Mouse (Mus musculus) embryonic facial prominence, embryonic 14.5 days (tissue): ENCODE data around the gene Rbpms2. TPM values are rescaled to one million over a fixed set of nuclear protein-coding genes. Genes with fewer than 3 reads are reported as not detected.

Experiments used
- ATAC-seq: fragments of 200-750 bp; cut with Nextera tagmentation; 2 replicates; pipeline ENCODE4 v1.8.0; 2017; ENCODE audit warnings: low read depth, moderate number of reproducible peaks, moderate TSS enrichment
- DNase-seq: peaks from one replicate; pipeline ENCODE4 v3.0.0-alpha.2; 2015; ENCODE audit warnings: low spot score
- H3K27ac ChIP-seq: fragments of 300-500 bp; sonication (generic); replicated peaks from 2 replicates; pipeline ENCODE4 v1.5.1; 2014; ENCODE audit warnings: low read depth, mild to moderate bottlenecking, low read length, moderate library complexity
- H3K27me3 ChIP-seq: fragments of 300-500 bp; sonication (generic); replicated peaks from 2 replicates; pipeline ENCODE4 v1.6.1; 2014; ENCODE audit warnings: low read length; ENCODE audit not compliant: control insufficient read depth, insufficient read depth
- H3K36me3 ChIP-seq: fragments of 300-500 bp; sonication (generic); 2 replicates; pipeline ENCODE4 v1.6.1; 2014; ENCODE audit warnings: low read length, mixed read lengths; ENCODE audit not compliant: control insufficient read depth, insufficient read depth
- H3K4me1 ChIP-seq: fragments of 300-500 bp; sonication (generic); 2 replicates; pipeline ENCODE4 v1.6.1; 2014; ENCODE audit warnings: antibody characterized with exemption, low read length; ENCODE audit not compliant: control insufficient read depth, insufficient read depth
- H3K4me2 ChIP-seq: fragments of 300-500 bp; sonication (generic); 2 replicates; pipeline ENCODE4 v1.6.1; 2014; ENCODE audit warnings: low read depth, mild to moderate bottlenecking, low read length, moderate library complexity, mixed read lengths
- H3K4me3 ChIP-seq: fragments of 300-500 bp; sonication (generic); 2 replicates; pipeline ENCODE4 v1.5.1; 2014; ENCODE audit warnings: low read depth, mild to moderate bottlenecking, low read length
- H3K9ac ChIP-seq: fragments of 300-500 bp; sonication (generic); 2 replicates; pipeline ENCODE4 v1.6.1; 2014; ENCODE audit warnings: low read depth, mild to moderate bottlenecking, low read length, moderate library complexity, mixed read lengths
- H3K9me3 ChIP-seq: fragments of 300-500 bp; sonication (generic); 2 replicates; pipeline ENCODE4 v1.6.1; 2016; ENCODE audit warnings: low read length; ENCODE audit not compliant: control insufficient read depth
- WGBS: fragments of 180-500 bp; shearing (Covaris S2); extraction: QIAGEN DNeasy Blood & Tissue Kit; methylation state at CpG from one replicate; pipeline ENCODE4 v1.1.7; 2014; 5-methylcytosine and 5-hydroxymethylcytosine counted together
- polyA plus RNA-seq: library from polyadenylated mRNA; unstranded; fragments of >200 nt; fragmentation: Nextera tagmentation; extraction: Ambion mirVana; gene quantifications from 2 replicates; pipeline ENCODE4 v1.2.1, GENCODE M21; 2014

The Rbpms2 gene
- polyA plus RNA-seq = 13.6 and 13.8 TPM in 2 replicates

DNA sequence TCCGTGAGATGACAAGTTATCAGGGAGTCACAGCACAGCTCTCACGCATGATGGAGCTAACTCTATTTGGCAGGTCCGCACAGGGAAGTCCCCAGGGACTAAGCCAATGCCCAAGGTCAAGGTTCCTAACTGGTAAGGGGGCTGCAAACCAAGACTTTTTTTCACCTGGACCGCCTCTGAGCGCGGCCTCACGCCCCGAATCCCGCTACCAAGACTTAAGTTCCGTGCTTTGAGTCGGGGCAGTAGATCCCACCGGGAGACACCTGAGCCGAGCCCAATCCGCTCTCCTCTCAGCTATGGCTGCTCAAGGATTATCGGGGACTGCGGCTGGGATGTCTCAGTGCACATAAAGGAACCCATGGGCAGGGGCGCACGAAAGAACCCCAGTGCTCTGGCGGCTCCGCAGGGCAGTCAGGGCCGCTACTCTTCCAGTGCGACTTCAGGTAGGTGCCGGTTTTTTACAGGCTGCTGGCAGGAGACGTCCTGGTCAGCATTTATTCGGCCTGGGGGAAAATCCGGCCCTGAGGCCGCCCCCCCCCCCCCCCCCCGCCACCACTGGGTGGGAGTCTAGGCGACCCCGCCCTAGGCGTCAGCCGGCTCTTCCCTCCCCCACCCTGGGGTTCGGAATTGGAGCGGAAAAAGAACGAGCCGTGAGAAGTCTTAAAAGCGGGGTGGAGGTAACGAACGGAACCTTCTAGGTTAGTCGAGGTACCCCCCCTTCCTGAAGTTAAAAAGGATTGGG, at the start of gene Rbpms2:
Gene Rbpms2, plus strand, starts transcription at position 624 of the 742 bp plus-strand sequence.
- H3K36me3 ChIP-seq = no peaks in the 10 kb centered on the region
- WGBS = under 1% methylated on average over 35 of the region's 40 CpGs
- H3K4me1 ChIP-seq = peaks cover 5% of the 10 kb centered on the region; the same call in 1 of the 2 replicates
- no peaks in the 10 kb centered on the region for H3K9me3 ChIP-seq
- H3K4me3 ChIP-seq = peak within 1 kb of the TSS; percentile 82
- H3K27ac ChIP-seq = peak within 1 kb of the TSS; percentile 44
- peak within 1 kb of the TSS; percentile 99 for H3K4me2 ChIP-seq
- ATAC-seq (no peak), DNase-seq (no peak)
- H3K9ac ChIP-seq = peak within 1 kb of the TSS; percentile 74
- H3K27me3 ChIP-seq = peaks cover 39% of the 10 kb centered on the region

DNA sequence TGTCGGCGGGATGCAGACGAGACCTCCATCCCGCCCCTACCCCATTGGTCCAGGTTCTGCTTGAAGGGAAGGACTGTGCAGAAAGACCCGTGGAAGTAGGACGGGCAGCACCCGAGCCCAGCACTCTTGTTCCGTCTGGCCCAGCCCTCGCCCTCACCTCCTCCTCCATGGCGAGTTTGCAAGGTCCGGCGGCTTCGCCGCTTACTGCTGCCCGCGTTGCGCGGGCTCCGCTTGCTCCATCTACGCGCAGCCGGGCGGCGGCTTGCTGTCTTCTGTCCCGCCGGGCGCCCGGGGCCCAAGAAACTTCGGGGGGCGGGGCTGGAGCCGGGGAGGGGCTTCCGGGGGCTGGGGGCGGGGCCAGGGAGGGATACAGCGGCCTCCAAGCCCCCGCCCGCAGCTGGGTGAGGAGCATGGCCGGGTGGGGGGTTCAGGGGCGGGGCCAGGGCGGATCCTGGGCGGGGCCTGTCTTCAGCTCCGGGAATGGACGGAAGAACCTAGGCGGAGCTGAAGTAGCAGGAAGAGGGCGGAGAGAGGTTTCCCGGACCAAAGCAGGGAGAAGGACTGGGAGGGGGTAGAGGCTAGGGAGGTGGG, 49.6 kb upstream of the Rbpms2 start, which contains the start of gene Plekho2:
Gene Plekho2, minus strand, starts transcription at position 260 of the 591 bp plus-strand sequence.
- Histone ChIP-seq H3K36me3 (no peaks in the 10 kb centered on the region), H3K4me3 (peak within 1 kb of the TSS; percentile 62), H3K9me3 (no peaks in the 10 kb centered on the region), H3K4me2 (peak within 1 kb of the TSS; percentile 76), H3K9ac (peak within 1 kb of the TSS; percentile 73), H3K27ac (peak within 1 kb of the TSS; percentile 87), H3K27me3 (no peaks in the 10 kb centered on the region), H3K4me1 (peaks cover 21% of the 10 kb centered on the region)
- ATAC-seq (peak; percentile 95), DNase-seq (peak; percentile 99)
- 1% methylated on average over 38 of the region's 45 CpGs for WGBS

DNA sequence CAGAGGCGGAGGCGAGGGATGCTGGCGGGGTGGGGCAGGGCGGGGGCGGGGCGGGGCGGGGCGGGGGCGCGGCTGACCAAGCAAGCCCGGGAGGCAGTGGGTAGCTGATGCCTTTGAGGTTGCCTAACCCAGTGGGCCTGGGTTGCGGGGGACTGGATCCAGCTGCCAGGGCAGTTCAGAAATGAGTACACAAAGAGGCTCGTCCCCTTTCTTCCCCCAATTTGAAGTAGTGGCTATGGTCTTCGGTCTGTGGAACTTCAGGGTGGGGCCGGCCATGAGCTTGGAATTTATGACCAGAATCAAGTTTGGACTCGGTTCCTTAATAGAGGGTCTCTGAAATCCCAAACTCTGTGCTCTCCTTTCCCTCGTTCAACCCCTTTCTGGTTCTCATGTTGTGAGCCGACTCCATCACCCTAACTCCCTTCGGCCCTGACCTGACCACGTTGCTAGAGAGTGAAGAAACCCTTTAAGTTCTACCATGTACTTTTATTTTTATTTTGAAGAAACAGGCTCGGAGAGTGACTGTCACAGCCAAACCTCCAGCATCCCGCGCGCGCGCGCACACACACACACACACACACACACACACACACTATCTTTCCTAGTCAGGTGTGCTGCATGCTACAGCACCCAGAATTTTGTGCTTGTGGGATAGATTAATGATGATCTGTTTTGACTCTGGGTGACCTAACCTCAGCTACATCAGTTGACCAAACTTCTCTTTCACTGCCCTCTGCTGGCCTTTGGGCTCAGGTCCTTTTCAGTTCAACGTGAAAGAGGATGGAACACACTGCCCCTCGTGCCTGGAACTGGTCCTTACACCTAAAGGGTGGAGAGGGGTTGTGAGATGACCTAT, 48.8 kb upstream of the Rbpms2 start:
- Histone ChIP-seq H3K9ac (peak overlapping the region; percentile 28), H3K4me2 (peak overlapping the region; percentile 76), H3K27me3 (no peaks in the 10 kb centered on the region), H3K36me3 (no peaks in the 10 kb centered on the region), H3K27ac (peak overlapping the region; percentile 87), H3K9me3 (no peaks in the 10 kb centered on the region), H3K4me1 (peaks cover 18% of the 10 kb centered on the region), H3K4me3 (peak overlapping the region; percentile 62)
- 6% methylated on average over 18 of the region's 29 CpGs for WGBS
- DNase-seq (peak; percentile 91), ATAC-seq (peak; percentile 78)

DNA sequence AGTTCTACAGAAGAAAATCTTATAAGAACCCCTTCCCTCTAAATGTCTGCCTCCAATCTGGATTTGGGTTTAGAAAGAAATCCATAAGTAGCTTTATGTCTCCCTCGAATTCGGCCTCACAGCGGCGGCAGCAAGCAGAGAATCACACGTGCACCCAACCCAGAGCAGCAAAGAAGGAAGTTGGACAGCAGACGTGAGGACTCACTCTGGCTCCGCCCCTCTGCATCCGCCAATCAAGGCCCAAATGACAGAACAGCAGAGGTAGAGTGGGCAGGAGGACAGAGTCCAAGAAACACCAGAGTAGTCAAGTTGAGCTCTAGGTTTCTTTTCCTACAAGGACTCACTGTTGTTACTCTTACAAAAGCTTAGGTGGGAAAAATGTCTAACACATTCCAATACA, 46.4 kb upstream of the Rbpms2 start:
- DNase-seq (no peak), ATAC-seq (no peak)
- Histone ChIP-seq H3K4me3 (no peak overlapping the region), H3K36me3 (no peaks in the 10 kb centered on the region), H3K9me3 (no peaks in the 10 kb centered on the region), H3K4me2 (no peak overlapping the region), H3K4me1 (peaks cover 16% of the 10 kb centered on the region), H3K27ac (no peak overlapping the region), H3K9ac (no peak overlapping the region), H3K27me3 (no peaks in the 10 kb centered on the region)
- WGBS = 26% methylated on average over 8 of the region's 8 CpGs

DNA sequence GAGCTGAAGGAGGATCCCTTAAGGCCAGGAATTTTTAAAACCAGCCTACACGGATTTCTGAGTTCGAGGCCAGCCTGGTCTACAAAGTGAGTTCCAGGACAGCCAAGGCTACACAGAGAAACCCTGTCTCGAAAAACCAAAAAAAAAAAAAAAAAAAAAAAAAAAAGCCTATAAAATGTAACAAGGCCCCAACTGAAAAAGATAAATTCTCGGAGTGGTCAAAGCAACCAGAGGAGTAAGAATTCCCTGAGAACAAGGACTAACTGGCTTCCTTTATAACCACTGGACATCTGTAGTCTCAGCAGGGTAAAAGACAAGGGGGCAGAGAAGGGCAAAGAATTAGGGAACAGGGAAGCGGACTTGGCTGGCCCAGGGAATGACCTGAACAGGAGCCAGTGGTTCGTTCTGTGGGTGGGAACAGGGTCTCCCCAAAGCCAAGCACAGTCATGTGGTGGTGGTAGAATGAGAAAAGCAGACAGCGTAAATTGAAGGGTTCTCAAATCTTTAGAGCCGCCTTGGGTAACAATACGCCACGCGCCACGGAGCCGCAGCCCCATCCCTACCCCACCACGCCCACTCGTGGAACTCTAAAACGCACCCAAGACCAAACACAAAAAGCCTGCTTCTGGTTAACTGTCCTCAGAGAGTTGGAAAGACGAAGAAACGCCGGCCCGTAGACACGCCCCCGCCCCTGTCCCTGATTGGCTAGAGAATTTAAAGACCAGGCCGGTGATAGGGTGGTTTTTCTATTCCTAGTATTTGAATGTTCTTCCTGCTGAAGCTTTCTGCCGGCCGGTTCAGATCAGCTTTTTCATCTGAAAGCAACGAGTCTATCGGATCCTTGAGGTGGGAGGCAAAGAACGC, 42.8 kb upstream of the Rbpms2 start, which contains the start of gene Pif1:
Gene Pif1, plus strand, starts transcription at position 755 of the 864 bp plus-strand sequence.
- Histone ChIP-seq H3K36me3 (peaks cover 10% of the 10 kb centered on the region; the same call in 1 of the 2 replicates), H3K27ac (peak within 1 kb of the TSS; percentile 69), H3K9ac (peak within 1 kb of the TSS; percentile 72), H3K4me2 (peak within 1 kb of the TSS; percentile 98), H3K4me1 (peaks cover 18% of the 10 kb centered on the region), H3K27me3 (no peaks in the 10 kb centered on the region), H3K9me3 (no peaks in the 10 kb centered on the region), H3K4me3 (peak within 1 kb of the TSS; percentile 55)
- peak; percentile 95 for DNase-seq
- 8% methylated on average over 28 of the region's 28 CpGs for WGBS
- peak; percentile 90 for ATAC-seq

DNA sequence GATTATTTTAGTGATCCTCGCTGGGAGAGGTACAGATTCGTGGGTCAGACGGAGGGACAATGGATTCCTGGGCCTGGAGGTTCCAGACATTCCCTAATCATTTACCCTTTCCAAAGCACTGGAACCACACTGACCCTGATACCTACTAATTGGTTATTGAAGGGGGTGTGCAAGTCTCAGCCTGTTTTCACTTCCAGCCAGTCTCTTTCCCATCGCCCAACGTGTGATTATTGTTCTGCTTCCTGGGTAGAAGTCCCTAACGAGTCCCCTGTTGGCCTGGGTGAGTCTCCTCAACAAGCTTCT, 42.2 kb upstream of the Rbpms2 start:
- no peak overlapping the region for H3K27ac ChIP-seq
- peaks cover 18% of the 10 kb centered on the region for H3K4me1 ChIP-seq
- H3K4me3 ChIP-seq = peak overlapping the region; percentile 55
- H3K4me2 ChIP-seq = peak overlapping the region; percentile 98
- ATAC-seq = no peak
- WGBS = under 1% methylated on average over 6 of the region's 6 CpGs
- DNase-seq = no peak
- peaks cover 13% of the 10 kb centered on the region; the same call in 1 of the 2 replicates for H3K36me3 ChIP-seq
- H3K9me3 ChIP-seq = no peaks in the 10 kb centered on the region
- no peaks in the 10 kb centered on the region for H3K27me3 ChIP-seq
- peak overlapping the region; percentile 72 for H3K9ac ChIP-seq

DNA sequence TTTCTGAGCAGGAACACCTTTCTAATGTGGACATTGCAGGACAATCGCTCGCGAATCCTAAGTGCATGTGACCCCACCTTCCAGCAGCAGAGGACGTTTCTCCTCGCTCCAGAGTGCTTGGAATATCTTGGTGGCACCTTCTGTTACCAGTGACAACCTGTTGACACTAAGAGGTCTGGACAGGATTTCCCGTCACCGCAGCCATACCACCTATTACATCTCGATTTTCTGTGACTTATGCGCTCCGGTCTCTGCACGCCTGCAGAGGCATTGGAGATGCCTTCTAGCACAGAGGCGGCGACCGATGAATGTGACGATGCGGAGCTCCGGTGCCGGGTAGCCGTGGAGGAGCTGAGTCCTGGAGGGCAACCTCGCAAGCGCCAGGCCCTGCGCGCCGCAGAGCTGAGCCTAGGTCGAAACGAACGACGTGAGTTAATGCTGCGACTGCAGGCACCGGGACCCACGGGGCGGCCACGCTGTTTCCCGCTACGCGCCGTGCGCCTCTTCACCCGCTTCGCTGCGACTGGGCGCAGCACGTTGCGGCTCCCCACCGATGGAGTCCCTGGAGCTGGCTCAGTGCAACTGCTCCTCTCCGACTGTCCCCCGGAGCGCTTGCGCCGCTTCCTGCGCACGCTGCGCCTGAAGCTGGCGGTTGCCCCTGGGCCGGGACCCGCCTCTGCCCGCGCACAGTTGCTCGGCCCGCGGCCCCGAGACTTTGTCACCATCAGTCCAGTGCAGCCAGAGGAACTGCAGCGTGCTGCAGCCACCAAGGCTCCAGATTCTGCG, 41.7 kb upstream of the Rbpms2 start:
- peak overlapping the region; percentile 72 for H3K9ac ChIP-seq
- no peaks in the 10 kb centered on the region for H3K27me3 ChIP-seq
- ATAC-seq (0 out of 2 replicates have a peak, but pooled peaks have one; percentile 30), DNase-seq (no peak)
- peak overlapping the region; percentile 55 for H3K4me3 ChIP-seq
- no peaks in the 10 kb centered on the region for H3K9me3 ChIP-seq
- no peak overlapping the region for H3K27ac ChIP-seq
- under 1% methylated on average over 39 of the region's 64 CpGs for WGBS
- H3K36me3 ChIP-seq = peaks cover 18% of the 10 kb centered on the region; the same call in 1 of the 2 replicates
- H3K4me2 ChIP-seq = peak overlapping the region; percentile 98
- H3K4me1 ChIP-seq = peaks cover 18% of the 10 kb centered on the region
